Mouse (Mus musculus) gastrocnemius, adult 2 months (tissue): ENCODE measurements around the gene Lrfn3. TPM values are rescaled to one million over a fixed set of nuclear protein-coding genes. Genes with fewer than 3 reads are reported as not detected.

Experiments
- DNase-seq: peaks from one replicate; pipeline ENCODE4 v3.0.0; 2022
- H3K27ac ChIP-seq: fragments of 200-600 bp; 2 replicates; pipeline ENCODE4 v1.8.1; 2022; ENCODE audit warnings: mild to moderate bottlenecking
- H3K4me3 ChIP-seq: fragments of 200-600 bp; 2 replicates; pipeline ENCODE4 v1.8.1; 2022; ENCODE audit warnings: mild to moderate bottlenecking, moderate library complexity
- CTCF ChIP-seq: fragments of 200-600 bp; IDR thresholded peaks from 2 replicates; pipeline ENCODE4 v1.8.1; 2022; ENCODE audit warnings: antibody characterized with exemption, mild to moderate bottlenecking, moderate library complexity
- intact Hi-C: fragments of 180-260 bp; cut with DNase I; formaldehyde crosslinking; loops from one replicate; pipeline ENCODE4 v1.15.1; 2025
- total RNA-seq, 2 experiments: library from RNA; stranded (reverse); gene quantifications; 2 replicates each; pipeline ENCODE4 v1.2.3; 2021

Gene Lrfn3
- total RNA-seq, 2 experiments from 2014 or later = 3.8 to 4.3 TPM

DNA sequence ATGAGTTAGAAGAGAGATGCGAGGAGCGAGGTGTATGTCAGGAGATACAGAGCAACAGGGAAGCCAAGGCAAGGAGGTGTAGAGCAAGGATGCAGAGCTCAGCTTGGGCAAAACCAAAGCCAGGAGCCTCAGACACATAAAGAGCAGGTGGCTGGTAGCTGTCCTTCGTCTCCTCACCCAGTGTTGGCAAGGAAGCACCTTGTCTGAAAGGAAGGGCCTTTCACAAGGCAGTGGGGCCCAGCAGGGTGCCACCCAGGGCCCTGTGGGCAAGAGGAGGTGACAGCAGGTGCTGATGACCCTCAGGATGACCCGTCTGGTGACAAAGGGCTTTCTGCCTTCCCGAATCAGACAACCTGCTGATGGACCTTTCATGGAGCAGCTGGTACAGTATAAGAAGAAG lies 28.0 kb downstream of the Lrfn3 start:
- Histone ChIP-seq H3K27ac (no peak overlapping the region), H3K4me3 (no peak overlapping the region)
- no peak for TF ChIP-seq CTCF
- DNase-seq = no peak
- intact Hi-C loops = no loop called here

DNA sequence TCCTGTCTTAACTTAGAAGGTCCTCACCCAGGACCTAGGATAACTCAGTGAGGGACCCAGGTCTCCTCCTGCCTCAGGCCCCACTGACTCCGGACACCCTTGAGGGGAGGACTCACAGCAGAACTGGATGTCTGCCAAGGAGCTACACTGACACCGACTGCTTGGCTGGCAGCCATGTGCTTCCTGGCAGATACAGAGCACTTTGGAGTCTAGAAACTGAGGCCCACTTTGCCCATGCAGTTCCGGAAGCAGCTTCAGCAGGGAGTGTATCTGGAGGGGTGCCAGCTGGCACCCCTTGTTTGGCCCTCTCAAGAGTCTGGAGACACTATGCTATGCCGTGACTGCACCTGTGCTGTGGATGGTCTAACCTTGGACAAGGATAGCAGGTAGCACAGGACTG lies 29.1 kb downstream of the Lrfn3 start:
- intact Hi-C loops = no loop called here
- Histone ChIP-seq H3K4me3 (no peak overlapping the region), H3K27ac (no peak overlapping the region)
- DNase-seq = peak; percentile 66
- TF ChIP-seq CTCF = no peak

DNA sequence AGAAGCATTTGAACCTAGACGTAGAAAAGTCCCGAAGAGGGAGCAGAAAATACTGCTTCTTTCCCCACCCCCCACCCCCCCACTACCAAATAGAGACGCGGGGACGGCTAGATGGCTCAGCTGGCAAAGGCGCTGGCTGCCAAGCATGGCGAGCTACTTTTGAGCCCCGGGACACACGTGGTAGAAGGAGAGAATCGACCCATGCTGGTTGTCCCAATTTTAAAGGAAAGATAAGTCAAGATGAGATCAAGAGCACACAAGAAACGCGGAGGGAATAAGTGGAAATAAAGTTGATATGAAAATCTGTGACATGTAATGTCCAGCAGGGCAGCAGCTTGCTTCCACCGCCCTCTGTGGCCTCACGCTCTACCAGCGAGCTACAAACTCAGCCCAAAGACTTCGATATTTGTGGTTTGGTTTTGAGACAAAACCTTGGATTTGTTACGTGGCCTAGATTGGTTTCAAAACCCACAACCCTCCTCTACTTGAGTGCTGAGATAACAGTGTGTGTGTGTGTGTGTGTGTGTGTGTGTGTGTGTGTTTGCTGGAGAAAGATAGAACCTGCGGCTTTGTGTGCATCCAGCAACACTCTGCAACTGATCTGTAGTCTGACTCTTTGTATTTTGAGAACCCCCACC lies 29.8 kb downstream of the Lrfn3 start:
- Histone ChIP-seq H3K27ac (no peak overlapping the region), H3K4me3 (no peak overlapping the region)
- DNase-seq = no peak
- TF ChIP-seq CTCF = no peak
- intact Hi-C loops = no loop called here

DNA sequence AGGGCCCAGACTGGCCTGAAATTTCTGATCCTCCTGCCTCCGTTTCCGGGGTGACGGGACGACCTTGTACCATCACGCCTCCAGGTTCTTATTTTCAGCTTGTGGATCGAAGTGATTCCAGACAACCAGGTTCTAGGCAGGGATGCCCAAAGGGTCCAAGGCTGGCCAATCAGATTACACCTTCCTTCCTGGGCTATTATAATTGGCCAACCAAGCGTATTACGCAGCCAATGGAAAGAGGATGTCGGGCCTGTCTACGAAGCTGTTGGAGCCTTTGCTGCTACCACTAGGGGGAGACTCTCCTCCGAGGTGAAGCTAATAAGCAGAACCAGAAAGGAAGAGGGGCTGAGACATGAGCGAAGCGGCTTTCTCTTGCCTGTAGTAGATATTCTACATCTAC lies 30.7 kb downstream of the Lrfn3 start:
- intact Hi-C loops = no loop called here
- no peak overlapping the region for H3K27ac ChIP-seq
- TF ChIP-seq CTCF = peak; percentile 79

DNA sequence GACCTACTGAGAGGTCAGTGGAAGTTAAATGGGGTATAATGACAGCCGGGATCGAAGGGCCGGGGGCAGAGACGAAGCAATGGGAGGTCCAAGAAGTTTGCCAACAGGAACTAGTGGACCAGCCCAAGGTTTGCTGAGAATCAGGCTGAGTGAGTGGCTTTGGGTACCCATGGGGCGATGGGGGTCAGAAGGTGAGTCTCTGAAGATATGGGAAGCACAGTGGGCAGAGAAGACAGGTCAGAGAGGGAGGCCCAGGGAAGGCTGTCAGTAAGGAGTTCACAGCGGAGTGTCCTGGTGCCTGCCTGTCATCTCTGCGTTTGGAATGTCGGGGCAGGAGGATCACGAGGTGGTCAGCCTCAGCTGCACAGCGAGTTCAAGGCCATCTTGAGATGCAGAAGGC lies 34.2 kb downstream of the Lrfn3 start:
- H3K4me3 ChIP-seq = no peak overlapping the region
- intact Hi-C loops = no loop called here
- no peak for TF ChIP-seq CTCF
- no peak overlapping the region for H3K27ac ChIP-seq
- DNase-seq = no peak

More for the DNA sequence above, 30.7 kb downstream of the Lrfn3 start:
- peak overlapping the region; percentile 37 for H3K4me3 ChIP-seq
- DNase-seq = peak; percentile 63

DNA sequence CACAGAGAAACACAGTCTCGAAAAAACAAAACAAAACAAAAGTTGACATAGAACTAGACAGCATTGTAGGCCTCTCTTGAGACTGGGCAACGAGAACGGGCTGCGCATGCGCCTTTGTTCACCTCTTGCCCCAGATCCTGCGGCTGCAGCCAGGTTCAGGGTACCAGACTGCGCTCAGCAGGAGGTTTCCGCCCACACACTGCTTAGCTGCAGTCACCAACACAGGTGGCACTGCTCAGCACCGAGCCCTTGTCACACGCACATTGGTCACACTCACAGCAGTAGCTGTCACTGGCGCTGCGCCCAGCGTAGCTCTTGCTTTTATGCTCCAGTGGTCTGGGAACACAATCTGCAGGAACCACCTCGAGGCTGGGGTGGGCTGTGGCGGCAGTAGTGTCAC lies 35.4 kb downstream of the Lrfn3 start:
- Histone ChIP-seq H3K27ac (no peak overlapping the region), H3K4me3 (no peak overlapping the region)
- TF ChIP-seq CTCF = no peak
- intact Hi-C loops = no loop called here
- no peak for DNase-seq

DNA sequence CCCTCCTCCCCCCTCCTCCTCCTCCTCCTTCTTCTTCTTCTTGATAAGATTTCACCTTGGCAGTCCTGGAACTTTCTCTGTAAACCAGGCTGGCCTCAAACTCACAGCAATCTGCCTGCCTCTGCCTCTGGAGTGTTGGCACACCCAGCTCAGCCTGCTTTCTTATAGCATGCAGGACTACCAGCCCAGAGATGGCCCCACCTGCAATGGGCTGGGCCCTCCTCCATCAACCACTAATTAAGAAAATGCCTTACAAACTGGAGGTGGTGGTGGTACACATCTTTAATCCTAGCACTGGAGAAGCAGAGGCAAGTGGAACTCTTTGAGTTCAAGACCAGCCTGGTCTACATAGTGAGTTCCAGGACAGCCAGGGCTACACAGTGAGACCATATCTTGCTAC lies 36.1 kb downstream of the Lrfn3 start:
- Histone ChIP-seq H3K4me3 (no peak overlapping the region), H3K27ac (no peak overlapping the region)
- no peak for DNase-seq
- intact Hi-C loops = no loop called here
- TF ChIP-seq CTCF = no peak

DNA sequence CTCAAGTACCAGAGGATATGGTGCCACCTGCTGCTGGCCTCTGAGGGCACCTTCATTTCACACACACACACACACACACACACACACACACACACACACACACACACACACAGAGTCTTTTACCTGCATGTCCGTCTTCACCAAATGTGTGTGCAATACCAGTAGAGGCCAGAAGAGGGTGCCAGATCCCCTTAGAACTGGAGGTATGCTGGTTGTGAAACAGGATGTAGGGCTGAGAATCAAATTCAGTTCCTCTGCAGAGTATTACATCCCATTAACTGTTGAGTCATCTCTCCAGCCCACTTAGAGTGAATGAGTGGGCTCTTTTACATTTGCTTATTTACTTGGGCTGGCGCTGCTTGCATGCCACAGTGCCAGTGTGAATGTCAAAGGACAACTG lies 37.2 kb downstream of the Lrfn3 start:
- intact Hi-C loops = no loop called here
- TF ChIP-seq CTCF = peak; percentile 60
- DNase-seq = peak; percentile 44
- no peak overlapping the region for H3K4me3 ChIP-seq
- H3K27ac ChIP-seq = no peak overlapping the region

DNA sequence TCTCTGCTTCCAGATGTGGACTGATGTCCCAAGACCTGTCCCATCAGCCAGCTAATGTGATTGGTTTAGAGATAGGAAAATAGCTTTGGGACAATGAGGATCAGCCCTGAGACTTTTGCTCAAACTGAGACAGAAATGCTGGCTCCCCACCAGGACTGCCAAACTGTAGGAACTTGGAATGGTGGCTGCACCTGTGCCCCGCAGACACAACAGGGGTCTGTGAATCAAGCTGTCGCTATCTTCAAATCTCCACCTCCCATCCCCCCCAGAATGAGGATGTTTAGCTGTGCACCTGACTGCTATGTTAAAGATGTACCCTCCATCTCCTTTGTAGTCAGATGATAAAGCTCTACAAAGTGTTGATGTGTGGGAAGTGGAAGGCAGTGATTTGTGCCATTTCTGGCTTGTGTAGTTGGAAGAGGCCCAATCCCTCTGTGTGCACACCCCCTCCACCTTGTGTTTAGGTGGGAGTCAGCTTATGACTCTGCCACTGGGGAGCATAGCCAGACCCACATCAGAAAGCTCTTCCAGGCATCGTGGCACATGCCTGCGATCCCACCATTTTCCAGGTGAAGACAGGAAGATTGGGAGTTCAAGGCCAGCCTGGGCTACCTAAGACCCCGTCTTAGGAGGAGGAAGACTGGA lies 38.1 kb downstream of the Lrfn3 start:
- H3K27ac ChIP-seq = no peak overlapping the region
- no peak for DNase-seq
- TF ChIP-seq CTCF = no peak
- intact Hi-C loops = no loop called here
- H3K4me3 ChIP-seq = no peak overlapping the region

DNA sequence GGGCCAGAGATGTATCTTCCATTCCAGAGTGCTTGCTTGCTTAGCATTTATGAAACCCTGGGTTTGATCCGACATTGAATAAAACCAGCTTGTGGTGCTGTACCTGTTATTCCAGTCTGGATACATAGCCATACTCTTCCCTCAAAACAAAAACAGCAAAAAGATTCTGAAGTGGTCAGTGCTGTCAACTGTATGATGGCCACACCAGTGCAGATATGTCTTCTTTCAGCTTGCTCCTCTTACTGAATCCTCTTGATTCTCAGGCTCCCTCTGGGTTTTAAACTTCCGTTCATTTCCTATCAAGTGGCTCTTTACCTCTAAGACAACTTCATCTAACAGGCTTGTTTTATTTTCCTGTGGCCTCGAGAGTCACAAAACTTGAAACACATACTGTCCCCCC lies 38.8 kb downstream of the Lrfn3 start, which contains the start of gene Sdhaf1:
Gene Sdhaf1, minus strand, starts transcription at position 101 of the 400 bp plus-strand sequence.
- DNase-seq = no peak
- H3K4me3 ChIP-seq = peak within 1 kb of the TSS; percentile 98
- peak within 1 kb of the TSS; percentile 95 for H3K27ac ChIP-seq
- TF ChIP-seq CTCF = no peak
- intact Hi-C loops = loop anchor here (2.0 kb wide), 1 partner anchor 405 kb away; the partner anchor contains the start of gene Tmem147

DNA sequence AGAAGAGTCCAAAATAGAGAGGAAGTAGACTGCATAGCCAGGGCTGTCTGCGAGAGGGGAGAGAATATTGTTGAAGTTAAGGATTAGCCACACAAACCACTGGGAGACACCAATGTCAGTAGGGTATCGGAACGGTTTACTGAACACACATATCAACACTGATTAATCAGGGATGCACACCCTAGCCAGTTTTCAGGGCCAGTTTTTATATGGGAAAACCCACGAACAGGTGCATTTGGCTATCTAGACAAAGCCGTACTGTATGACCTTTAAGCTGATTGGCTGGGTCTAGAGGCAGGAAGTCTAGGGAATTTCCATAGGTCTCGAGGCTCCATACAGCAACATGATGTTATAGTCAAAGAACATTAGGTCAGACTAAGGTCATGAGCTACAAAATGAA lies 39.7 kb downstream of the Lrfn3 start:
- intact Hi-C loops = loop anchor here (2.0 kb wide), 1 partner anchor 406 kb away; the partner anchor contains the start of gene Tmem147

DNA sequence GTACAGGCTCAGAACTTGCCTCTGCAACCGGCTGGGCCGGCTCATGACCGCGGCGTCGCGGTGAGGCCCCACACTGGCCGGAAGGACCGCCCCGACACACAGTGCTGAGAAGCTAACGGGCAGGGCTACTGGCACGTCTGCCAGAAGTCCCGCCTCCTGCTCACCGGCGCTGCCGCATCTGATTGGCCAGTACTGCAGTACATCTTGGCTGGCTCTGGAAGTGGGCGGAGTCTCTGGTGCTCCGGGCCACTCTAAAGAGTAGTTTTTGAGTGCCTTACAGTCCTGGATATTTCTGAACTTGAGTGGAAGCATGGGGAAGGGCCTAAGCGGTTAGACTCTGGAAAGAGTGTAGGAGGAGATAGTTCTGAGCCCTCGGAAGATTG lies 40.3 kb downstream of the Lrfn3 start:
- intact Hi-C loops = loop anchor here (2.0 kb wide), 1 partner anchor 407 kb away; the partner anchor contains the start of gene Tmem147
- no peak for TF ChIP-seq CTCF
- peak overlapping the region; percentile 98 for H3K4me3 ChIP-seq
- peak; percentile 99 for DNase-seq
- H3K27ac ChIP-seq = peak overlapping the region; percentile 95

More for the DNA sequence above, 39.7 kb downstream of the Lrfn3 start:
- DNase-seq = no peak
- TF ChIP-seq CTCF = no peak
- Histone ChIP-seq H3K4me3 (peak overlapping the region; percentile 98), H3K27ac (peak overlapping the region; percentile 95)

DNA sequence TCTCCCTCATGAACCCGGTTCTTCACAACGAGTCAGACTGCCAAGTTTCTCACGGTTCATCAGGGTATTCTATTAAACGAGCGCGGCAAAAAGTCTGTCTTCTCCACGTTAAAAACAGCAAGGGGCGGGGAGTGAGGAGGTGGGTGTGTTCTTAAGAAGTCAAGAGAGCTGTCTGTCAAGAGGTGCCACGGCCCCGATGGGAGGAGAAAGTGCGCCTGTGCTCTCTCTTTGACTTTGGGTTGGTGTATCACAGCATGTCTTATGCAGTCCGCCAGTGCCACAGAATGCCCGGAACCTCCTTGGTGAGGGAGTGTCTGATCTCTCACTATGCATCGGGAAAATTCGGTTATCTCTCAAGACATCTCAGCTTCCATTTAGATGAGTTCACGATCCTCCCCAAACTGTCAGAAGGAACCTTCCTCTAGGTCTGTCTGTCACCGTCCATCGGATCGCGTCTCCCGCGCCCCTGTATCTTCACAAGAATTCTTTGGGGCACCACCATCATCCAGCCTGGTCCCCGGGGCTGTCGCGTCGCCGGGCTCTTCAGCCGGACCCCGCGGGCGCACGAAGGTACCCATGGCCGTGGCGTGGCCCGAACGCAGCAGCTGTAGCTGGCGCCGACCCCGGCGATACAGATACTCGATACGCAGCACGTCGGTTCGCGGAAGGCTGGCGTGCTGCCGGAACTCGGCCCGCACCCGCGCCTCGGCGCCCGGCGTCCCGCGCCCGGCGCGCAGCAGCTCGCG lies 40.9 kb downstream of the Lrfn3 start, which contains the start of gene E130208F15Rik:
Gene E130208F15Rik, plus strand, starts transcription at position 202 of the 746 bp plus-strand sequence.
- Histone ChIP-seq H3K27ac (peak within 1 kb of the TSS; percentile 95), H3K4me3 (peak within 1 kb of the TSS; percentile 98)
- DNase-seq = peak; percentile 76
- TF ChIP-seq CTCF = no peak
- intact Hi-C loops = loop anchor here (2.0 kb wide), 1 partner anchor 407 kb away; the partner anchor contains the start of gene Tmem147
